Mouse (Mus musculus): Measurements from ENCODE around the gene Phlpp1. TPM values are rescaled to one million over a fixed set of nuclear protein-coding genes. Genes with fewer than 3 reads are reported as not detected.

Gene Phlpp1
- polyA plus RNA-seq, 1 experiment from 2014 or later, result 9.8 TPM

GRCm38 (mm10) chr1:106184780-106185460, 13.4 kb downstream of the Phlpp1 start:
- Histone ChIP-seq H3K27me3 (ENCODE audit: control insufficient read depth, insufficient read depth, low read length) (no peaks in the 10 kb centered on the region), H3K27ac (ENCODE audit: low read depth, low read length) (no peak overlapping the region), H3K36me3 (ENCODE audit: control insufficient read depth, insufficient read depth, low read length) (no peaks in the 10 kb centered on the region), H3K4me2 (replicated peaks; ENCODE audit: low read depth, low read length) (no peak overlapping the region), H3K9ac (ENCODE audit: low read depth, low read length) (no peak overlapping the region), H3K4me1 (replicated peaks; ENCODE audit: control insufficient read depth, insufficient read depth, low read length) (no peaks in the 10 kb centered on the region), H3K4me3 (ENCODE audit: low read depth, low read length) (no peak overlapping the region), H3K9me3 (ENCODE audit: control insufficient read depth, low read length) (no peaks in the 10 kb centered on the region)
- ATAC-seq (ENCODE audit: low FRiP score) (no peak), DNase-seq (ENCODE audit: low spot score) (no peak)
- WGBS, result 78% methylated on average over 4 of the region's 4 CpGs

GRCm38 (mm10) chr1:106185461-106185924, 13.9 kb downstream of the Phlpp1 start:
- no peak overlapping the region for H3K27ac ChIP-seq (ENCODE audit: low read depth, low read length)
- H3K9ac ChIP-seq (ENCODE audit: low read depth, low read length), result no peak overlapping the region
- DNase-seq (ENCODE audit: low spot score), result no peak
- H3K4me2 ChIP-seq (replicated peaks; ENCODE audit: low read depth, low read length), result no peak overlapping the region
- H3K27me3 ChIP-seq (ENCODE audit: control insufficient read depth, insufficient read depth, low read length), result no peaks in the 10 kb centered on the region
- H3K36me3 ChIP-seq (ENCODE audit: control insufficient read depth, insufficient read depth, low read length), result no peaks in the 10 kb centered on the region
- no peaks in the 10 kb centered on the region for H3K4me1 ChIP-seq (replicated peaks; ENCODE audit: control insufficient read depth, insufficient read depth, low read length)
- H3K9me3 ChIP-seq (ENCODE audit: control insufficient read depth, low read length), result no peaks in the 10 kb centered on the region
- 63% methylated on average over 2 of the region's 2 CpGs for WGBS
- no peak for ATAC-seq (ENCODE audit: low FRiP score)
- no peak overlapping the region for H3K4me3 ChIP-seq (ENCODE audit: low read depth, low read length)

- ATAC-seq (ENCODE audit: low FRiP score), result no peak
- H3K27me3 ChIP-seq (ENCODE audit: control insufficient read depth, insufficient read depth, low read length), result no peaks in the 10 kb centered on the region
- H3K4me2 ChIP-seq (replicated peaks; ENCODE audit: low read depth, low read length), result no peak overlapping the region
- WGBS, result 68% methylated on average over 2 of the region's 2 CpGs
- H3K27ac ChIP-seq (ENCODE audit: low read depth, low read length), result no peak overlapping the region
- H3K9ac ChIP-seq (ENCODE audit: low read depth, low read length), result no peak overlapping the region
- no peaks in the 10 kb centered on the region for H3K9me3 ChIP-seq (ENCODE audit: control insufficient read depth, low read length)
- H3K36me3 ChIP-seq (ENCODE audit: control insufficient read depth, insufficient read depth, low read length), result no peaks in the 10 kb centered on the region
- no peak overlapping the region for H3K4me3 ChIP-seq (ENCODE audit: low read depth, low read length)
- no peak for DNase-seq (ENCODE audit: low spot score)
- H3K4me1 ChIP-seq (replicated peaks; ENCODE audit: control insufficient read depth, insufficient read depth, low read length), result no peaks in the 10 kb centered on the region
These were observed 14.5 kb downstream of the Phlpp1 start for GRCm38 (mm10) chr1:106186062-106186461.

GRCm38 (mm10) chr1:106187480-106187879, 15.9 kb downstream of the Phlpp1 start:
- Histone ChIP-seq H3K4me2 (replicated peaks; ENCODE audit: low read depth, low read length) (no peak overlapping the region), H3K27me3 (ENCODE audit: control insufficient read depth, insufficient read depth, low read length) (no peaks in the 10 kb centered on the region), H3K36me3 (ENCODE audit: control insufficient read depth, insufficient read depth, low read length) (no peaks in the 10 kb centered on the region), H3K27ac (ENCODE audit: low read depth, low read length) (no peak overlapping the region), H3K4me3 (ENCODE audit: low read depth, low read length) (no peak overlapping the region), H3K9me3 (ENCODE audit: control insufficient read depth, low read length) (no peaks in the 10 kb centered on the region), H3K9ac (ENCODE audit: low read depth, low read length) (no peak overlapping the region), H3K4me1 (replicated peaks; ENCODE audit: control insufficient read depth, insufficient read depth, low read length) (no peaks in the 10 kb centered on the region)
- ATAC-seq (ENCODE audit: low FRiP score) (no peak), DNase-seq (ENCODE audit: low spot score) (no peak)

GRCm38 (mm10) chr1:106188756-106189155, 17.2 kb downstream of the Phlpp1 start:
- DNase-seq (ENCODE audit: low spot score) (no peak), ATAC-seq (ENCODE audit: low FRiP score) (no peak)
- no peak overlapping the region for H3K9ac ChIP-seq (ENCODE audit: low read depth, low read length)
- no peaks in the 10 kb centered on the region for H3K4me1 ChIP-seq (replicated peaks; ENCODE audit: control insufficient read depth, insufficient read depth, low read length)
- no peak overlapping the region for H3K4me3 ChIP-seq (ENCODE audit: low read depth, low read length)
- no peak overlapping the region for H3K4me2 ChIP-seq (replicated peaks; ENCODE audit: low read depth, low read length)
- no peak overlapping the region for H3K27ac ChIP-seq (ENCODE audit: low read depth, low read length)
- 95% methylated on average over 3 of the region's 3 CpGs for WGBS
- no peaks in the 10 kb centered on the region for H3K36me3 ChIP-seq (ENCODE audit: control insufficient read depth, insufficient read depth, low read length)
- H3K9me3 ChIP-seq (ENCODE audit: control insufficient read depth, low read length), result no peaks in the 10 kb centered on the region
- no peaks in the 10 kb centered on the region for H3K27me3 ChIP-seq (ENCODE audit: control insufficient read depth, insufficient read depth, low read length)

GRCm38 (mm10) chr1:106189311-106189710, 17.8 kb downstream of the Phlpp1 start:
- WGBS, result 96% methylated on average over 5 of the region's 5 CpGs
- ATAC-seq (ENCODE audit: low FRiP score), result no peak

GRCm38 (mm10) chr1:106190695-106191094, 19.1 kb downstream of the Phlpp1 start:
- no peaks in the 10 kb centered on the region for H3K36me3 ChIP-seq (ENCODE audit: control insufficient read depth, insufficient read depth, low read length)
- H3K9ac ChIP-seq (ENCODE audit: low read depth, low read length), result no peak overlapping the region
- H3K4me1 ChIP-seq (replicated peaks; ENCODE audit: control insufficient read depth, insufficient read depth, low read length), result no peaks in the 10 kb centered on the region
- H3K9me3 ChIP-seq (ENCODE audit: control insufficient read depth, low read length), result no peaks in the 10 kb centered on the region
- ATAC-seq (ENCODE audit: low FRiP score), result no peak
- no peaks in the 10 kb centered on the region for H3K27me3 ChIP-seq (ENCODE audit: control insufficient read depth, insufficient read depth, low read length)
- no peak overlapping the region for H3K4me2 ChIP-seq (replicated peaks; ENCODE audit: low read depth, low read length)
- WGBS, result 62% methylated on average over 3 of the region's 3 CpGs
- DNase-seq (ENCODE audit: low spot score), result no peak
- no peak overlapping the region for H3K4me3 ChIP-seq (ENCODE audit: low read depth, low read length)
- H3K27ac ChIP-seq (ENCODE audit: low read depth, low read length), result no peak overlapping the region

More at GRCm38 (mm10) chr1:106189311-106189710, 17.8 kb downstream of the Phlpp1 start:
- Histone ChIP-seq H3K27ac (ENCODE audit: low read depth, low read length) (no peak overlapping the region), H3K4me1 (replicated peaks; ENCODE audit: control insufficient read depth, insufficient read depth, low read length) (no peaks in the 10 kb centered on the region), H3K9ac (ENCODE audit: low read depth, low read length) (no peak overlapping the region), H3K9me3 (ENCODE audit: control insufficient read depth, low read length) (no peaks in the 10 kb centered on the region), H3K36me3 (ENCODE audit: control insufficient read depth, insufficient read depth, low read length) (no peaks in the 10 kb centered on the region), H3K4me3 (ENCODE audit: low read depth, low read length) (no peak overlapping the region), H3K4me2 (replicated peaks; ENCODE audit: low read depth, low read length) (no peak overlapping the region), H3K27me3 (ENCODE audit: control insufficient read depth, insufficient read depth, low read length) (no peaks in the 10 kb centered on the region)
- DNase-seq (ENCODE audit: low spot score), result no peak

GRCm38 (mm10) chr1:106191885-106192284, 20.3 kb downstream of the Phlpp1 start:
- 70% methylated on average over 8 of the region's 8 CpGs for WGBS

GRCm38 (mm10) chr1:106192864-106193470, 21.4 kb downstream of the Phlpp1 start:
- DNase-seq (ENCODE audit: low spot score) (no peak), ATAC-seq (ENCODE audit: low FRiP score) (no peak)
- H3K27ac ChIP-seq (ENCODE audit: low read depth, low read length), result no peak overlapping the region
- no peaks in the 10 kb centered on the region for H3K36me3 ChIP-seq (ENCODE audit: control insufficient read depth, insufficient read depth, low read length)
- no peaks in the 10 kb centered on the region for H3K4me1 ChIP-seq (replicated peaks; ENCODE audit: control insufficient read depth, insufficient read depth, low read length)
- no peaks in the 10 kb centered on the region for H3K27me3 ChIP-seq (ENCODE audit: control insufficient read depth, insufficient read depth, low read length)
- H3K9ac ChIP-seq (ENCODE audit: low read depth, low read length), result no peak overlapping the region
- H3K9me3 ChIP-seq (ENCODE audit: control insufficient read depth, low read length), result no peaks in the 10 kb centered on the region
- no peak overlapping the region for H3K4me2 ChIP-seq (replicated peaks; ENCODE audit: low read depth, low read length)
- no peak overlapping the region for H3K4me3 ChIP-seq (ENCODE audit: low read depth, low read length)
- 75% methylated on average over 8 of the region's 8 CpGs for WGBS

More at GRCm38 (mm10) chr1:106191885-106192284, 20.3 kb downstream of the Phlpp1 start:
- DNase-seq (ENCODE audit: low spot score) (no peak), ATAC-seq (ENCODE audit: low FRiP score) (no peak)
- Histone ChIP-seq H3K4me1 (replicated peaks; ENCODE audit: control insufficient read depth, insufficient read depth, low read length) (no peaks in the 10 kb centered on the region), H3K9ac (ENCODE audit: low read depth, low read length) (no peak overlapping the region), H3K36me3 (ENCODE audit: control insufficient read depth, insufficient read depth, low read length) (no peaks in the 10 kb centered on the region), H3K27ac (ENCODE audit: low read depth, low read length) (no peak overlapping the region), H3K4me3 (ENCODE audit: low read depth, low read length) (no peak overlapping the region), H3K9me3 (ENCODE audit: control insufficient read depth, low read length) (no peaks in the 10 kb centered on the region), H3K4me2 (replicated peaks; ENCODE audit: low read depth, low read length) (no peak overlapping the region), H3K27me3 (ENCODE audit: control insufficient read depth, insufficient read depth, low read length) (no peaks in the 10 kb centered on the region)

All from hindbrain, embryonic 11.5 days (tissue).